Mouse (Mus musculus) forebrain, embryonic 11.5 days (tissue): ENCODE data around the gene Prdx6. TPM values are rescaled to one million over a fixed set of nuclear protein-coding genes. Genes with fewer than 3 reads are reported as not detected.

Source experiments
- ATAC-seq: fragments of 200-750 bp; cut with Nextera tagmentation; replicated peaks from 2 replicates; pipeline ENCODE4 v1.8.0; 2017; ENCODE audit warnings: moderate TSS enrichment; ENCODE audit not compliant: low FRiP score
- DNase-seq: peaks from one replicate; pipeline ENCODE4 v3.0.0-alpha.2; 2017; ENCODE audit warnings: low spot score
- H3K27ac ChIP-seq: fragments of 300-500 bp; sonication (generic); 2 replicates; pipeline ENCODE4 v1.5.1; 2014; ENCODE audit warnings: low read depth, low read length
- H3K27me3 ChIP-seq: fragments of 300-500 bp; sonication (generic); 2 replicates; pipeline ENCODE4 v1.6.1; 2014; ENCODE audit warnings: mild to moderate bottlenecking, low read length, mixed read lengths; ENCODE audit not compliant: control insufficient read depth, insufficient read depth
- H3K36me3 ChIP-seq: fragments of 300-500 bp; sonication (generic); 2 replicates; pipeline ENCODE4 v1.6.1; 2014; ENCODE audit warnings: mild to moderate bottlenecking, low read length, moderate library complexity, mixed read lengths; ENCODE audit not compliant: control insufficient read depth, insufficient read depth
- H3K4me1 ChIP-seq: fragments of 300-500 bp; sonication (generic); replicated peaks from 2 replicates; pipeline ENCODE4 v1.6.1; 2014; ENCODE audit warnings: low read length, mixed read lengths; ENCODE audit not compliant: control insufficient read depth, insufficient read depth
- H3K4me2 ChIP-seq: fragments of 300-500 bp; sonication (generic); 2 replicates; pipeline ENCODE4 v1.6.1; 2014; ENCODE audit warnings: low read depth, mild to moderate bottlenecking, low read length, moderate library complexity, mixed read lengths; ENCODE audit not compliant: severe bottlenecking
- H3K4me3 ChIP-seq: fragments of 300-500 bp; sonication (generic); 2 replicates; pipeline ENCODE4 v1.5.1; 2014; ENCODE audit warnings: low read depth, low read length
- H3K9ac ChIP-seq: fragments of 300-500 bp; sonication (generic); 2 replicates; pipeline ENCODE4 v1.6.1; 2014; ENCODE audit warnings: low read length
- H3K9me3 ChIP-seq: fragments of 300-500 bp; sonication (generic); 2 replicates; pipeline ENCODE4 v1.6.1; 2016; ENCODE audit warnings: low read length, mixed read lengths; ENCODE audit not compliant: control insufficient read depth
- WGBS: fragments of 180-500 bp; shearing (Covaris S2); extraction: QIAGEN DNeasy Blood & Tissue Kit; methylation state at CpG from one replicate; pipeline ENCODE4 v1.1.7; 2014; 5-methylcytosine and 5-hydroxymethylcytosine counted together
- polyA plus RNA-seq: library from polyadenylated mRNA; unstranded; fragments of >200 nt; fragmentation: Nextera tagmentation; extraction: Ambion mirVana; gene quantifications from 2 replicates; pipeline ENCODE4 v1.2.1, GENCODE M21; 2014

The Prdx6 gene
- polyA plus RNA-seq, 1 experiment from 2014 or later, result 443 TPM

GRCm38 (mm10) chr1:161256918-161257317 is 5.9 kb upstream of the Prdx6 start:
- WGBS, result 71% methylated on average over 7 of the region's 7 CpGs

GRCm38 (mm10) chr1:161254361-161254760 is 3.3 kb upstream of the Prdx6 start:
- ATAC-seq (no peak), DNase-seq (no peak)
- H3K4me1 ChIP-seq, result 0 out of 2 replicates have a peak, but pooled peaks cover 2% of the 10 kb centered on the region
- H3K27me3 ChIP-seq, result no peaks in the 10 kb centered on the region
- no peak overlapping the region for H3K4me2 ChIP-seq
- 82% methylated on average over 1 of the region's 1 CpGs for WGBS
- H3K4me3 ChIP-seq, result no peak overlapping the region
- no peak overlapping the region for H3K9ac ChIP-seq
- H3K9me3 ChIP-seq, result no peaks in the 10 kb centered on the region
- H3K36me3 ChIP-seq, result no peaks in the 10 kb centered on the region
- no peak overlapping the region for H3K27ac ChIP-seq

More at GRCm38 (mm10) chr1:161256918-161257317, 5.9 kb upstream of the Prdx6 start:
- ATAC-seq, result no peak
- Histone ChIP-seq H3K9ac (no peak overlapping the region), H3K36me3 (no peaks in the 10 kb centered on the region), H3K27ac (no peak overlapping the region), H3K4me2 (no peak overlapping the region), H3K9me3 (no peaks in the 10 kb centered on the region), H3K4me3 (no peak overlapping the region), H3K4me1 (no peaks in the 10 kb centered on the region), H3K27me3 (no peaks in the 10 kb centered on the region)
- DNase-seq, result no peak

- Histone ChIP-seq H3K27ac (no peak overlapping the region), H3K4me1 (0 out of 2 replicates have a peak, but pooled peaks cover 4% of the 10 kb centered on the region), H3K9me3 (no peaks in the 10 kb centered on the region), H3K4me3 (no peak overlapping the region), H3K36me3 (no peaks in the 10 kb centered on the region), H3K4me2 (no peak overlapping the region), H3K9ac (no peak overlapping the region), H3K27me3 (no peaks in the 10 kb centered on the region)
- WGBS, result 91% methylated on average over 3 of the region's 3 CpGs
- ATAC-seq (no peak), DNase-seq (no peak)
Observed at GRCm38 (mm10) chr1:161252901-161253300, 1.9 kb upstream of the Prdx6 start.

GRCm38 (mm10) chr1:161252365-161252764 is 1.3 kb upstream of the Prdx6 start:
- H3K27me3 ChIP-seq, result no peaks in the 10 kb centered on the region
- H3K4me2 ChIP-seq, result no peak overlapping the region
- H3K9ac ChIP-seq, result no peak overlapping the region
- DNase-seq, result no peak
- 78% methylated on average over 9 of the region's 9 CpGs for WGBS
- 0 out of 2 replicates have a peak, but pooled peaks cover 4% of the 10 kb centered on the region for H3K4me1 ChIP-seq
- H3K4me3 ChIP-seq, result no peak overlapping the region
- H3K36me3 ChIP-seq, result no peaks in the 10 kb centered on the region
- H3K9me3 ChIP-seq, result no peaks in the 10 kb centered on the region
- ATAC-seq, result no peak
- no peak overlapping the region for H3K27ac ChIP-seq

DNA sequence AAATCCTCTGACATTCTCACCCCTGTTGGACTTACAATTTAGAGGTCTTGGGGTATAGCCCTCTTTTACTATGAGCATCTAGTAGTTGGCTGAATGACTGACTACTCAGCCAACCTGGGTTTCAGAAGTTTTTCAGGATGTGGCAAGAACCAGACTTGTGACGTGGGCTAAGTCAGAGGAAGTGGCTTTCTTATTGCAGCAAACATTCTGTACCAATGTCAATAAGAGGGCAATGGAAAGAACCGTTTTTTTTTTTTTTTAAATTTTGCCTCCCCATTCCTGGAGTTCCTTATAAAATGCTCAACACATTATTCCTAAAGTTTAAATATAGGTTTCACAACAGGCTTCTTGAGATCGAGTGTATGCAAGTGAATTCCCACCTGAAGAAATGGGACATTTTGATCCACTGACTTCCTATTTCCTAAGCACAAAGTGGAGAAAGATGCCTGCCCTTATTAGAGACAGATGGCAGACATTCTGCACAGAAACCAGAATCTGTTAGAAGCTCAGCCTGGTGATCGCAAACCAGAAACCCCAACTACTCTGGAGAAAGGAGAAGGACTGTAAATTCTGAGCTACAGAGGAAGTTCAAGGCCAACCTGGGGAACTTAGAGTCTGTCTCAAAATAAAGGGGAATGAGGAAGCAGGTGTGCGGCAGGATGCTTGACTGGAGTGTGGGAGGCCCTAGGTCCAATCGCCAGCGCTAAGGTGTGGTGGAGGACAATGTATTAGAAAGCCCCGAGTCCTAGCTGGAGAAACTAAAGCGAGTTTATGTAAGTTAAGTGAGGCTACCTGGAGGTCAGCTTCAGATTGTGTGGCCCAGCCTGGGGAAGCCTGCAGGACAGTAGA is 622 bp upstream of the Prdx6 start:
- no peaks in the 10 kb centered on the region for H3K9me3 ChIP-seq
- H3K36me3 ChIP-seq, result no peaks in the 10 kb centered on the region
- 0 out of 2 replicates have a peak, but pooled peaks cover 4% of the 10 kb centered on the region for H3K4me1 ChIP-seq
- no peak overlapping the region for H3K9ac ChIP-seq
- H3K27me3 ChIP-seq, result no peaks in the 10 kb centered on the region
- peak overlapping the region; percentile 59 for H3K4me3 ChIP-seq
- peak overlapping the region; percentile 78 for H3K4me2 ChIP-seq
- 68% methylated on average over 9 of the region's 9 CpGs for WGBS
- H3K27ac ChIP-seq, result no peak overlapping the region
- ATAC-seq (no peak), DNase-seq (no peak)

DNA sequence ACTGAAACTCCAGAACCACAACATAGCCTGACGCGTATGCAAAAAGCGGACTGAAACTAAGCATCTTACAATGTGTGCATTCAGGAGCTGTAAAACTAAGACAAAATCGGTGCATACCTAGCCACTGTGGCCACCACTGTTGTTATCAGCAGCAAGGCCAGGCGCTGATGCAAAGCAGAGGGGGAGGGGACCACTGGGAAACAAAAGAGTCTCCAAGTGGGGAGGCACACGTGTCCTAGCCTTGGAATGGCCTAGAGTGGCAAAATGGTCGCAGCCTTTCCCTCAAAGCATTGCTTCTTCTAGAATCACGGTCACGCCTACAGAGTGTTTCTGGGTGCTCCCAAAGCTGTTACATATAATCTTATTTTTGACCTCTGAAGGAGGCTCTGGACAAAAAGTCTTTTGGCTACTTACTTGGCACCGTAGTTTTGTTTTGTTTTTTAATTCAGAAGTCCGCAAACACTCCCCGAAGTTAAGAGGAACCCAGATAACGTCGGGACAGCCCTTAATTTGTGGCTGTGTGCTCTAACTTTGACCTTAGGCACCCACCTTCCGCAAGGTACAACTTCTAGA is 902 bp downstream of the Prdx6 start:
- DNase-seq, result peak; percentile 77
- H3K9ac ChIP-seq, result peak overlapping the region; percentile 82
- 1% methylated on average over 15 of the region's 15 CpGs for WGBS
- ATAC-seq, result peak; percentile 71
- H3K27ac ChIP-seq, result peak overlapping the region; percentile 19
- no peaks in the 10 kb centered on the region for H3K27me3 ChIP-seq
- H3K4me1 ChIP-seq, result 0 out of 2 replicates have a peak, but pooled peaks cover 4% of the 10 kb centered on the region
- H3K4me3 ChIP-seq, result peak overlapping the region; percentile 59
- peak overlapping the region; percentile 78 for H3K4me2 ChIP-seq
- H3K36me3 ChIP-seq, result no peaks in the 10 kb centered on the region
- no peaks in the 10 kb centered on the region for H3K9me3 ChIP-seq

GRCm38 (mm10) chr1:161249442-161249841 is 1.6 kb downstream of the Prdx6 start:
- 0 out of 2 replicates have a peak, but pooled peaks cover 4% of the 10 kb centered on the region for H3K4me1 ChIP-seq
- DNase-seq (no peak), ATAC-seq (no peak)
- H3K27ac ChIP-seq, result no peak overlapping the region
- no peaks in the 10 kb centered on the region for H3K36me3 ChIP-seq
- peak overlapping the region; percentile 82 for H3K9ac ChIP-seq
- 69% methylated on average over 6 of the region's 6 CpGs for WGBS
- H3K4me2 ChIP-seq, result peak overlapping the region; percentile 78
- no peaks in the 10 kb centered on the region for H3K27me3 ChIP-seq
- no peaks in the 10 kb centered on the region for H3K9me3 ChIP-seq
- H3K4me3 ChIP-seq, result peak overlapping the region; percentile 59

- ATAC-seq (no peak), DNase-seq (no peak)
- H3K4me2 ChIP-seq, result peak overlapping the region; percentile 78; the same call in 1 of the 2 replicates
- 64% methylated on average over 7 of the region's 7 CpGs for WGBS
- H3K9ac ChIP-seq, result no peak overlapping the region
- H3K4me3 ChIP-seq, result peak overlapping the region; percentile 59; the same call in 1 of the 2 replicates
- H3K27me3 ChIP-seq, result no peaks in the 10 kb centered on the region
- H3K36me3 ChIP-seq, result no peaks in the 10 kb centered on the region
- 0 out of 2 replicates have a peak, but pooled peaks cover 4% of the 10 kb centered on the region for H3K4me1 ChIP-seq
- no peak overlapping the region for H3K27ac ChIP-seq
- no peaks in the 10 kb centered on the region for H3K9me3 ChIP-seq
Observed at GRCm38 (mm10) chr1:161248685-161249084, 2.3 kb downstream of the Prdx6 start.
